In the genomic region with DNA sequence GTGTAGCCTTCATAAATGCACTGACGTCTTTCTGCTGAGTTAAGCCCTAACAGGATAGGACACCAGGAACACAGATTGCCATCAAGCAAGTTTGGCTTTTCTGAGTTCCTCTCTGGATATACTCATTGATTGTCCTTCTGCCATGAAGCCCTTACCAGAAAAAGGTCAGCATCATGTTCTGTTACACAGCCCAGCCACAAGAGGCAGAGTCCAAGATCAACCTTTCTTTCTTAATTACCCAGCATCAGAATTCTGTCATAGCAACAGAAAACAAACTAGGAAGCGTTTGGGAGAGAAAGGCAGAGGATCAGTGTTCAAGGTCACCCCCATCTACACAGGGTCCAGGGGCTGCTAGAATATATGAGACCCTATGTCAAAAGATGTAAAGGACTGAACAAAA, we compare ENCODE assay signal across 22 mouse cellular contexts. TPM values are rescaled to one million over a fixed set of nuclear protein-coding genes. Genes with fewer than 3 reads are reported as not detected.
A peak's percentile ranks its signal among the peaks of the same experiment; 100 is the strongest.
DNase-seq lines count a peak whose midpoint lies in the region; ATAC-seq and TF ChIP-seq lines count a peak whose summit lies in the region.
"Had no signal": no experiment of that assay in that cellular context is flagged by ENCODE, and none has a peak within 500 bp of the region (broad histone marks: within the 10 kb centered on the region; RNA-seq: fewer than 3 reads in every experiment).

No protein-coding gene starts in this region.

- peak; percentile 35 for TF ChIP-seq CTCF in heart, adult 2 months (IDR thresholded peaks at IDR 0.05)
- TF ChIP-seq CTCF in intestine, postnatal 0 days (IDR thresholded peaks at IDR 0.05; ENCODE audit: low read depth), result peak; percentile 47
- peak; percentile 20; the same call in 1 of the 2 replicates for TF ChIP-seq CTCF in liver, postnatal 0 days (IDR thresholded peaks at IDR 0.05; ENCODE audit: low read depth)

- H3K27ac ChIP-seq in heart, adult 2 months, result no peak overlapping the region
- no peak overlapping the region for H3K27ac ChIP-seq in heart, embryonic 12.5 days (ENCODE audit: poor library complexity, severe bottlenecking)
- H3K27ac ChIP-seq in intestine, postnatal 0 days (ENCODE audit: low read depth, low read length), result no peak overlapping the region
- H3K27ac ChIP-seq in intestine, embryonic 16.5 days (ENCODE audit: low read length), result no peak overlapping the region
- no peak overlapping the region for H3K27ac ChIP-seq in liver, postnatal 0 days (ENCODE audit: low read depth)
- no peak overlapping the region for H3K27ac ChIP-seq in liver, embryonic 11.5 days (ENCODE audit: low read depth, low read length)
- H3K27ac ChIP-seq: embryonic facial prominence, embryonic 13.5 days; forebrain, embryonic 12.5 days; hindbrain, embryonic 10.5 days; hindbrain, embryonic 15.5 days had no signal

- H3K9ac ChIP-seq in heart, adult 2 months (ENCODE audit: low read depth, low read length), result no peak overlapping the region
- H3K9ac ChIP-seq in heart, embryonic 12.5 days, result no peak overlapping the region
- H3K9ac ChIP-seq in intestine, postnatal 0 days (ENCODE audit: low read depth, low read length), result no peak overlapping the region
- H3K9ac ChIP-seq in intestine, embryonic 16.5 days (ENCODE audit: low read depth, low read length), result no peak overlapping the region
- no peak overlapping the region for H3K9ac ChIP-seq in liver, postnatal 0 days (replicated peaks)
- no peak overlapping the region for H3K9ac ChIP-seq in liver, embryonic 11.5 days (ENCODE audit: low read depth, low read length)
- H3K9ac ChIP-seq: embryonic facial prominence, embryonic 13.5 days; forebrain, embryonic 12.5 days; hindbrain, embryonic 15.5 days had no signal

- intact Hi-C loops in heart, adult 2 months (cut with DNase I), result no loop called here

- no peak for TF ChIP-seq EP300 in heart, adult 2 months (IDR thresholded peaks at IDR 0.05; ENCODE audit: insufficient read depth, low read depth, low read length)
- no peak for TF ChIP-seq EP300 in liver, postnatal 0 days (IDR thresholded peaks at IDR 0.05; ENCODE audit: low read depth)

- no peaks in the 10 kb centered on the region for H3K27me3 ChIP-seq in heart, adult 2 months (ENCODE audit: control insufficient read depth, insufficient read depth, low read length)
- no peaks in the 10 kb centered on the region for H3K27me3 ChIP-seq in heart, embryonic 12.5 days (replicated peaks)
- H3K27me3 ChIP-seq in intestine, postnatal 0 days (replicated peaks; ENCODE audit: control insufficient read depth, insufficient read depth, low read length), result no peaks in the 10 kb centered on the region
- no peaks in the 10 kb centered on the region for H3K27me3 ChIP-seq in intestine, embryonic 16.5 days (replicated peaks; ENCODE audit: control insufficient read depth, insufficient read depth, low read length)
- H3K27me3 ChIP-seq in liver, postnatal 0 days (ENCODE audit: insufficient read depth, low read length), result no peaks in the 10 kb centered on the region
- no peaks in the 10 kb centered on the region for H3K27me3 ChIP-seq in liver, embryonic 11.5 days (replicated peaks; ENCODE audit: control insufficient read depth, insufficient read depth, low read length)
- H3K27me3 ChIP-seq: CH12.LX; embryonic facial prominence, embryonic 13.5 days; forebrain, embryonic 12.5 days; hindbrain, embryonic 15.5 days; Patski had no signal

- 62% methylated on average over 2 of the region's 2 CpGs for WGBS in heart, adult 2 months
- 70% methylated on average over 2 of the region's 2 CpGs for whole genome bisulfite sequencing in heart, embryonic 12.5 days
- 46% methylated on average over 2 of the region's 2 CpGs for WGBS in intestine, postnatal 0 days
- 75% methylated on average over 2 of the region's 2 CpGs for WGBS in intestine, embryonic 16.5 days
- WGBS in liver, postnatal 0 days (ENCODE audit: insufficient replicate concordance), result 40% methylated on average over 2 of the region's 2 CpGs
- WGBS in liver, embryonic 11.5 days, result 59% methylated on average over 2 of the region's 2 CpGs

- no peak for DNase-seq in heart, adult 2 months
- no peak for DNase-seq in liver, postnatal 0 days
- no peak for DNase-seq in liver, embryonic 11.5 days (ENCODE audit: low spot score)
- DNase-seq in cerebellum, adult 9-11 months, result no peak
- DNase-seq: adrenal gland, postnatal 14 days; cerebellum, adult 11-12 months; cerebellum, adult 9-10 months; cerebellum, postnatal 36 days; gastrocnemius, postnatal 25 days had no signal

- peaks cover 10% of the 10 kb centered on the region for H3K36me3 ChIP-seq in heart, adult 2 months (ENCODE audit: control insufficient read depth, insufficient read depth, low read length)
- H3K36me3 ChIP-seq in heart, embryonic 12.5 days, result peaks cover 65% of the 10 kb centered on the region
- H3K36me3 ChIP-seq in intestine, postnatal 0 days (ENCODE audit: control insufficient read depth, insufficient read depth), result peaks cover 38% of the 10 kb centered on the region
- 0 out of 2 replicates have a peak, but pooled peaks cover 7% of the 10 kb centered on the region for H3K36me3 ChIP-seq in intestine, embryonic 16.5 days (ENCODE audit: control insufficient read depth, insufficient read depth, low read length)
- peaks cover 26% of the 10 kb centered on the region for H3K36me3 ChIP-seq in liver, postnatal 0 days (replicated peaks; ENCODE audit: insufficient read depth, low read length)
- peaks cover 2% of the 10 kb centered on the region; the same call in 1 of the 2 replicates for H3K36me3 ChIP-seq in liver, embryonic 11.5 days (ENCODE audit: control insufficient read depth, insufficient read depth, low read length)

- no peaks in the 10 kb centered on the region for H3K9me3 ChIP-seq in heart, embryonic 12.5 days (replicated peaks)
- no peaks in the 10 kb centered on the region for H3K9me3 ChIP-seq in intestine, postnatal 0 days (ENCODE audit: control insufficient read depth)
- H3K9me3 ChIP-seq in intestine, embryonic 16.5 days (ENCODE audit: control insufficient read depth, low read length), result no peaks in the 10 kb centered on the region
- H3K9me3 ChIP-seq in liver, postnatal 0 days (ENCODE audit: low read length), result no peaks in the 10 kb centered on the region
- no peaks in the 10 kb centered on the region for H3K9me3 ChIP-seq in liver, embryonic 11.5 days (ENCODE audit: control insufficient read depth, low read length)
- H3K9me3 ChIP-seq: embryonic facial prominence, embryonic 13.5 days; forebrain, embryonic 12.5 days; hindbrain, embryonic 10.5 days; hindbrain, embryonic 15.5 days had no signal

- no peaks in the 10 kb centered on the region for H3K4me1 ChIP-seq in heart, adult 2 months (ENCODE audit: control insufficient read depth, insufficient read depth, low read length)
- H3K4me1 ChIP-seq in heart, embryonic 12.5 days (replicated peaks), result peaks cover 5% of the 10 kb centered on the region; the same call in 1 of the 2 replicates
- H3K4me1 ChIP-seq in intestine, postnatal 0 days (replicated peaks; ENCODE audit: control insufficient read depth, insufficient read depth, low read length), result no peaks in the 10 kb centered on the region
- peaks cover 2% of the 10 kb centered on the region; the same call in 1 of the 2 replicates for H3K4me1 ChIP-seq in intestine, embryonic 16.5 days (ENCODE audit: control insufficient read depth, insufficient read depth, low read length)
- H3K4me1 ChIP-seq in liver, postnatal 0 days (ENCODE audit: insufficient read depth), result no peaks in the 10 kb centered on the region
- no peaks in the 10 kb centered on the region for H3K4me1 ChIP-seq in liver, embryonic 11.5 days (replicated peaks; ENCODE audit: control insufficient read depth, insufficient read depth, low read length)
- H3K4me1 ChIP-seq: embryonic facial prominence, embryonic 13.5 days; hindbrain, embryonic 10.5 days; hindbrain, embryonic 15.5 days had no signal

- H3K4me2 ChIP-seq in heart, embryonic 12.5 days, result no peak overlapping the region
- H3K4me2 ChIP-seq in intestine, postnatal 0 days (replicated peaks; ENCODE audit: low read depth), result no peak overlapping the region
- H3K4me2 ChIP-seq in intestine, embryonic 16.5 days (ENCODE audit: low read depth, low read length), result no peak overlapping the region
- H3K4me2 ChIP-seq in liver, postnatal 0 days (ENCODE audit: low read depth, low read length), result no peak overlapping the region
- no peak overlapping the region for H3K4me2 ChIP-seq in liver, embryonic 11.5 days
- H3K4me2 ChIP-seq: embryonic facial prominence, embryonic 13.5 days; forebrain, embryonic 12.5 days; hindbrain, embryonic 15.5 days had no signal

- no peak overlapping the region for H3K4me3 ChIP-seq in heart, adult 2 months
- H3K4me3 ChIP-seq in heart, embryonic 12.5 days, result no peak overlapping the region
- H3K4me3 ChIP-seq in intestine, postnatal 0 days (ENCODE audit: low read depth, low read length), result no peak overlapping the region
- H3K4me3 ChIP-seq in intestine, embryonic 16.5 days (ENCODE audit: low read length), result no peak overlapping the region
- H3K4me3 ChIP-seq in liver, postnatal 0 days (ENCODE audit: low read depth, low read length), result no peak overlapping the region
- H3K4me3 ChIP-seq in liver, embryonic 11.5 days (ENCODE audit: low read depth, low read length), result no peak overlapping the region
- H3K4me3 ChIP-seq: embryonic facial prominence, embryonic 13.5 days; forebrain, embryonic 12.5 days; hindbrain, embryonic 10.5 days; hindbrain, embryonic 15.5 days had no signal

- ATAC-seq in heart, embryonic 12.5 days (ENCODE audit: insufficient number of reproducible peaks, low FRiP score), result no peak
- ATAC-seq in intestine, postnatal 0 days, result no peak
- ATAC-seq in intestine, embryonic 16.5 days, result no peak
- no peak for ATAC-seq in liver, postnatal 0 days
- ATAC-seq in liver, embryonic 11.5 days (replicated peaks; ENCODE audit: low FRiP score), result no peak
- ATAC-seq in megakaryocyte-erythroid progenitor cell, adult 5-6 weeks (replicated peaks; ENCODE audit: low FRiP score, low TSS enrichment, poor library complexity, severe bottlenecking), result 0 out of 2 replicates have a peak, but pooled peaks have one; percentile 26
- ATAC-seq: activated CD4-positive, CD25-positive, alpha-beta regulatory T cell, adult 4 months; forebrain, embryonic 16.5 days; inflammation-experienced regulatory T-cells, adult 6 months; Patski had no signal

- no peaks in the 10 kb centered on the region for H3K79me2 ChIP-seq in heart, adult 2 months (replicated peaks; ENCODE audit: control insufficient read depth, insufficient read depth, low read length)

- TF ChIP-seq POLR2A in heart, adult 2 months (IDR thresholded peaks at IDR 0.05; ENCODE audit: insufficient read depth, low read depth, low read length), result no peak

RNA-seq across cellular contexts. Expression of a gene that starts 33.6 kb away (rescaled TPM):
- 100 to 1,000 TPM; 156 to 195 TPM for total RNA-seq in heart, adult 2 months (2021)
- 77.2 and 107 TPM in 2 replicates for polyA plus RNA-seq in heart, adult 2 months (2012; rRNA removed)
- polyA plus RNA-seq in heart, embryonic 12.5 days (2016; fragmentation: Nextera tagmentation; extraction: Ambion mirVana), result 62.3 and 65.2 TPM in 2 replicates
- polyA plus RNA-seq in intestine, postnatal 0 days (2015; fragmentation: Nextera tagmentation; extraction: Ambion mirVana), result 15.7 and 17.7 TPM in 2 replicates
- 20.6 and 23.7 TPM in 2 replicates for polyA plus RNA-seq in intestine, embryonic 16.5 days (2015; fragmentation: Nextera tagmentation; extraction: Ambion mirVana)
- polyA plus RNA-seq in liver, postnatal 0 days (2015; fragmentation: Nextera tagmentation; extraction: Ambion mirVana), result 10.1 and 12.2 TPM in 2 replicates
- 22.8 and 27.6 TPM in 2 replicates for polyA plus RNA-seq in liver, embryonic 11.5 days (2014; fragmentation: Nextera tagmentation; extraction: Ambion mirVana)
- 45.2 and 52.4 TPM in 2 replicates for total RNA-seq in megakaryocyte-erythroid progenitor cell, adult 5-6 weeks (2014; fragmentation: Nextera tagmentation)
- total RNA-seq in megakaryocyte-erythroid progenitor cell, adult 5-6 weeks (2017), result 45.0 and 64.8 TPM in 2 replicates
